Mouse (Mus musculus): ENCODE results near the gene Ndufb4.
"Not testable (repeated sequence)": the region's sequence is repeated elsewhere in the genome, so short reads cannot be mapped to it uniquely, and the experiment has no call there.

The Ndufb4 gene

GRCm38 (mm10) chr16:37680216-37680615 is 26.0 kb upstream of the Ndufb4 start:
- DNase-seq (ENCODE audit: low read depth, low spot score), result no peak

- no peak for DNase-seq (ENCODE audit: low read depth, low spot score)
These were observed 23.3 kb upstream of the Ndufb4 start for GRCm38 (mm10) chr16:37677586-37677985.

- no peak for DNase-seq (ENCODE audit: low read depth, low spot score)
These were observed 22.4 kb upstream of the Ndufb4 start for GRCm38 (mm10) chr16:37676677-37677072.

- peak; percentile 48 for DNase-seq (ENCODE audit: low read depth, low spot score)
These were observed 21.9 kb upstream of the Ndufb4 start for GRCm38 (mm10) chr16:37676024-37676676.

- no peak for DNase-seq (ENCODE audit: low read depth, low spot score)
These were observed 21.1 kb upstream of the Ndufb4 start for GRCm38 (mm10) chr16:37675326-37675725.

GRCm38 (mm10) chr16:37670666-37671283 is 16.5 kb upstream of the Ndufb4 start:
- no peak for DNase-seq (ENCODE audit: low read depth, low spot score)

GRCm38 (mm10) chr16:37665394-37665935 is 11.2 kb upstream of the Ndufb4 start:
- DNase-seq (ENCODE audit: low read depth, low spot score), result no peak

GRCm38 (mm10) chr16:37663643-37664459 is 9.6 kb upstream of the Ndufb4 start:
- DNase-seq (ENCODE audit: low read depth, low spot score), result no peak

- no peak for DNase-seq (ENCODE audit: low read depth, low spot score)
These were observed 2.5 kb upstream of the Ndufb4 start for GRCm38 (mm10) chr16:37656796-37657195.

- DNase-seq (ENCODE audit: low read depth, low spot score), result peak; percentile 83
These were observed 1.6 kb upstream of the Ndufb4 start for GRCm38 (mm10) chr16:37655756-37656347.

- no peak for DNase-seq (ENCODE audit: low read depth, low spot score)
These were observed 690 bp upstream of the Ndufb4 start for GRCm38 (mm10) chr16:37654831-37655455.

GRCm38 (mm10) chr16:37653058-37653457 is 1.2 kb downstream of the Ndufb4 start:
- no peak for DNase-seq (ENCODE audit: low read depth, low spot score)

- no peak for DNase-seq (ENCODE audit: low read depth, low spot score)
These were observed 1.6 kb downstream of the Ndufb4 start for GRCm38 (mm10) chr16:37652654-37653053.

GRCm38 (mm10) chr16:37651467-37651866 is 2.8 kb downstream of the Ndufb4 start:
- peak; percentile 93 for DNase-seq (ENCODE audit: low read depth, low spot score)

- no peak for DNase-seq (ENCODE audit: low read depth, low spot score)
These were observed 5.2 kb downstream of the Ndufb4 start for GRCm38 (mm10) chr16:37649068-37649467.

GRCm38 (mm10) chr16:37647936-37648335 is 6.3 kb downstream of the Ndufb4 start:
- DNase-seq (ENCODE audit: low read depth, low spot score), result no peak

GRCm38 (mm10) chr16:37647067-37647466 is 7.2 kb downstream of the Ndufb4 start:
- no peak for DNase-seq (ENCODE audit: low read depth, low spot score)

- DNase-seq (ENCODE audit: low read depth, low spot score), result no peak
These were observed 8.5 kb downstream of the Ndufb4 start for GRCm38 (mm10) chr16:37645799-37646198.

- DNase-seq (ENCODE audit: low read depth, low spot score), result no peak
These were observed 9.0 kb downstream of the Ndufb4 start for GRCm38 (mm10) chr16:37645211-37645610.

- no peak for DNase-seq (ENCODE audit: low read depth, low spot score)
These were observed 9.8 kb downstream of the Ndufb4 start for GRCm38 (mm10) chr16:37644486-37644885.

- DNase-seq (ENCODE audit: low read depth, low spot score), result not testable (repeated sequence)
These were observed 13.7 kb downstream of the Ndufb4 start for GRCm38 (mm10) chr16:37640522-37640921.

Data from ES-CJ7 (cell line).